Mouse (Mus musculus) lung, adult 2 months (tissue): Measurements from ENCODE around the gene Stim1.

Experiments
- CTCF ChIP-seq: fragments of 200-500 bp; IDR thresholded peaks from 2 replicates; pipeline ENCODE4 v1.5.1; 2011; ENCODE audit warnings: mild to moderate bottlenecking, low read length, control low read depth; ENCODE audit not compliant: insufficient read depth
- POLR2A ChIP-seq: fragments of 200-500 bp; IDR thresholded peaks from 2 replicates; pipeline ENCODE4 v1.6.1; 2011; ENCODE audit warnings: low read depth, mild to moderate bottlenecking, control low read depth, low read length, borderline replicate concordance; ENCODE audit errors: extremely low read depth

GRCm38 (mm10) chr7:102472675-102473074, 205.1 kb downstream of the Stim1 start:
- TF ChIP-seq CTCF (no peak), POLR2A (no peak)
